Mouse (Mus musculus): ENCODE measurements around the gene Tgoln1.

The Tgoln1 gene

GRCm38 (mm10) chr6:72616643-72617288 lies at the start of gene Tgoln1:
Gene Tgoln1, minus strand, starts transcription at chr6:72617000.
- DNase-seq (ENCODE audit: inconsistent age in 2 of 2, low spot score in 1 of 2): peak; percentile 95 to 97

DNA sequence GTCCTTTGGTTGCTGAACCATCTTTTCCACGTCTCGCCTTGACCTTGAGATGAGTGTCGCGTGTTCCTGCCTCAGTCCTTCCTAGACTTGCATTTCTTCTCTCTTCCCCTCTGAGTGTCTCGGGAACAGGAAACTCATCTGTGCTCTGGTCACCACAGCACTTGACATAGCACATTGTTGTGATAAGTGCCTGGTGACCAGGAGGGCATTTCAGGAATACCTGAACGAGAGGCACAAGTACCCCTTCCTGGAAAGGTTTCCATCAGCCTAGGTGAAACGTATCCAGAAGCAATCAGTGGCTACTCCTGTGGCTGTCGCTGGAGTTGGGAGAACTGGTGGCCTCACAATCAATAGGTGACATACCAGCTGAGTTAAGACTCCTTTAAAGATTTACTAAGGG lies 47.5 kb upstream of the Tgoln1 start:
- DNase-seq (ENCODE audit: inconsistent age in 2 of 2, low spot score in 1 of 2): no peak

GRCm38 (mm10) chr6:72663000-72663399 lies 46.2 kb upstream of the Tgoln1 start:
- DNase-seq (ENCODE audit: inconsistent age in 2 of 2, low spot score in 1 of 2): peak in 1 of 2 experiments; percentile 49

- peak in 1 of 2 experiments; percentile 56 for DNase-seq (ENCODE audit: inconsistent age in 2 of 2, low spot score in 1 of 2)
These were observed 43.6 kb upstream of the Tgoln1 start for GRCm38 (mm10) chr6:72660391-72660720.

DNA sequence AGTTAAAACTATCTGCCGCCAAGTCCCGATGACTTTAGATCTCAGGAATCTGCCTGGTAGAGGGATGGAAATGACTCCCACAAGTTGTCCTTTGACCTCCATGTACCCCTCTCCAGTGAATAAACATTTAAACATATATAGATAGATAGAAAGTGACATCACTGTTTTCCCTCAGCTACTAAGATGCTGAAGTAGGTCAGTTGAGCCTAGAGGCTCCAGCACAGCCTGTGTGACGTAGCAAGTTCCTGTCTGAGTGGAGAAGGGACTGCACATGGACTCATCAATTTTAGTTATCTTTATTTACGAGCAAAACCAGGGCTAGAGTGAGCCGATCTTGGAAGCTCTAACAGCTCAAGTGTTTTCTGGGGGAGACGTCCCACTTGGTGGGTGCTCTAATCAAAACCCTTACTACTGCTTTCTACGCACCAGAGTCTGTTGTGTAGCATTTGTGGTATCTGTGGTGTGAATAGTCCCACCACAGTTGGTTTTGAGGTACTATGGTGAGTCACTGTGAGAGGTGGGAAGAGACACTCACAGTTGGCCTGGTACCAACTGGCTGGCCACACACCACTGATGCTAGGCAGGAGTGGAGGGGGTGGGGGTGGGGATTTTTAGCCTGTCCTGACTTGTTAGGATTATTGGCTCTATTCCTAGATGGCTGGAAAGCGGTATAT lies 43.1 kb upstream of the Tgoln1 start:
- no peak for DNase-seq (ENCODE audit: inconsistent age in 2 of 2, low spot score in 1 of 2)

GRCm38 (mm10) chr6:72658006-72658405 lies 41.2 kb upstream of the Tgoln1 start:
- peak in 1 of 2 experiments; percentile 72 for DNase-seq (ENCODE audit: inconsistent age in 2 of 2, low spot score in 1 of 2)

DNA sequence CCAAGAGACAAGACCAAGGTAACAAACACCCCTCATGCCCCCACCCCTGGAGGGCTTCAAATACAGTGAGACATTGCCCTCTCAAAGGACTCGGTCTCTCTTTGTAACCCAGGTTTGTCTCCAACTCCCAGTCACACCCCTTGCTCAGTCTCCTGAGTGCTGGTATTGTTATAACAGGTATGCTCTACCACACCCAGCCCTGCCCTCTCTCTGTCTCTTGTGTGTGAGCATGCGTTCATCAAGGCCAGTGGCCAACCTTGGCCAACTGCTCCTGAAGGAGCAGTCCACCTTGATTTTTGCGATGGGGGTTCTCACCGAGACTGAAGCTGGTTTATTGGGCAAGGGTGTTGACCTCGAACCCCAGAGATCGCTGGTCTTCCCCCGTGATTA lies 39.2 kb upstream of the Tgoln1 start:
- no peak for DNase-seq (ENCODE audit: inconsistent age in 2 of 2, low spot score in 1 of 2)

- DNase-seq (ENCODE audit: inconsistent age in 2 of 2, low spot score in 1 of 2): peak; percentile 81 to 94
These were observed 38.7 kb upstream of the Tgoln1 start for GRCm38 (mm10) chr6:72655309-72656052.

DNA sequence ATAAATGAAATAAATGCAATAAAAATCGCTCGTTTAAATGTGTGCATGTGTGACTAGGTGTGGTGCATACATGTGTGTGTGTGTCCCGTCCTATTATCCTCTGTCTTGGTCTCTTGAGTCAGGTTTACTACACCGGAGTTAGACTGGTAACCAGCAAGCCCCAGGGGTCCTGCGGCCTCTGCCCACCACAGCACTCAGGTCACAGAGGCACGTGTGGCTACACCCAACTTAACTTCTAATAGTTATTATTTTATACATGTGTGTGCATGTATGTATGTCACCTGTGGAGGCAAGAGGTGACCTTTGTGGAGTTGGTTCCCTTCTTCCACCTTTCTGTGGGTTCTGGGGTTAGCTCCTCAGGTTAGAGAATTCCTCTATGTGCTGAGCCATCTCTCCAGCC lies 37.6 kb upstream of the Tgoln1 start:
- DNase-seq (ENCODE audit: inconsistent age in 2 of 2, low spot score in 1 of 2): no peak

- peak; percentile 80 to 94 for DNase-seq (ENCODE audit: inconsistent age in 2 of 2, low spot score in 1 of 2)
These were observed 36.6 kb upstream of the Tgoln1 start for GRCm38 (mm10) chr6:72653419-72653818.

DNA sequence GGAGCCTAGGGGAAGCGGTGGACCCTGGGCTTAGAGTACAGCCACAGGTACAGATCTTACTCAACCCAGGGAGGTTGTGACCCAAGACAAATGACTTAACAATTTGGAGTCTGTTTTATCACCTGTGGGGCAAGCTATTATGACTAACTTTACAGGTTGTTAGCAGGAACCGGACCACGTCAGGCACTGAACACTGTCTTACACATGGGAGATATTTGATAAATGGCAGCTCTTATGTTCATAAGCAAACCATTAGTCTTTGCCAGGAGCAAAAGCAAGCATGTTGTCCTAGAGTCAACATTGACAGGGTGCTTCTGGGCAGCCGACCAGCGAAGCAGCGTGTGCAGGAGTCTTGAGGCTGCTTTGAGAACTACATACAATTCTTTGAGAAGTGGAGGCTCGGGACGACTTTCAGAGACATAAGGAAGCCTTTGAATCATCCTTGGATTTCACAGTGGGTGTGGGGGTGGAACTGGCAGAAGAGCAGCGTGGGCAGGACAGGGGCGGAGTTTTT lies 33.6 kb upstream of the Tgoln1 start:
- DNase-seq (ENCODE audit: inconsistent age in 2 of 2, low spot score in 1 of 2): no peak

DNA sequence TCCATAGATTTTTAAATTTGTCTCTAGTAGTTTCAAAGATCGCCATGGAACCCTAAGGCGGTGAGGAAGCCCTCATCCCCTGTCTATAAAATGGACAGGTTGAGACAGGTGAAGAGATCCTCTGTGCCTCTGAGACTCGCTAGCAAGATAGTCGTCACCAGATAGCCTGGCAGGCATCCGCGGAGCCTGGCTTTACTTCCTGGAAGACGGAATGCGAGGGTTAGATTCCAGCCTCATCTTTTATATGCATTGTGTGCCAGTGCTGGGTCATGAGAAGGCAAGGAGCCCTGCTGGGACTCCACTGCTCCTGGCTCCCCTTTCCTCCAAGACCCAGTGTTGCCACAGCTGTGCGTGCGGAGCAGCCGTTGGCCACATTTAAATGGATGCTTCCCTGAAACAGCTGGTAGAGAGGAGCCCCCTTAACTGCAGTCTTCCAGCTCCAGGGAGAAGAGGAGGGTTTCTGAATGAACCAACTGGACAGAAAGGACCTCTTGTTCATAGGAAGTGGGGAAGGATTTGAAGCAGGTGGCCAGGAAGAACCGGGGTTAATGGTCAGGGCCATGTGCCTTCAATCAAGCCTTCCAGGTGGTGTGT lies 31.3 kb upstream of the Tgoln1 start:
- DNase-seq (ENCODE audit: inconsistent age in 2 of 2, low spot score in 1 of 2): no peak

GRCm38 (mm10) chr6:72647383-72647820 lies 30.6 kb upstream of the Tgoln1 start:
- peak; percentile 62 to 91 for DNase-seq (ENCODE audit: inconsistent age in 2 of 2, low spot score in 1 of 2)

- DNase-seq (ENCODE audit: inconsistent age in 2 of 2, low spot score in 1 of 2): no peak
These were observed 28.6 kb upstream of the Tgoln1 start for GRCm38 (mm10) chr6:72645364-72645763.

DNA sequence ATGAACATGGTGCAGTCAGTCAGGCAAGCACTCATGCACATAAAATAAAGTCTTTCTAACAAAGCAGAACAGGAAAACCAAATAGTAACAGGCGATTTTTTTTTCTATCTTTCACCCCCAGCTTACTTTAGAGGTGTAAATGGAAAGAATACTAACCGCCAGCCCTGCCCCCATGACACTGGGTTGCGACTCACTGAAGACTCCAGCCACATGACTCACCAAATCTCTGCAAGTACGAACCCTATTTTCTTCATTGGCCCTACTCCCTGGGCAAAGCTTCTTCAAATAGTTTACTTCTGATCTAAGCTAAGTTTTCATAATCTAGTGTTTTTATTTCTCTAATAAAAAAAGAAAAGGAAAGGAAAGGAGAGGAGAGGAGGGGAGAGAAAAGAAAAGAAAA lies 27.8 kb upstream of the Tgoln1 start:
- no peak for DNase-seq (ENCODE audit: inconsistent age in 2 of 2, low spot score in 1 of 2)

DNA sequence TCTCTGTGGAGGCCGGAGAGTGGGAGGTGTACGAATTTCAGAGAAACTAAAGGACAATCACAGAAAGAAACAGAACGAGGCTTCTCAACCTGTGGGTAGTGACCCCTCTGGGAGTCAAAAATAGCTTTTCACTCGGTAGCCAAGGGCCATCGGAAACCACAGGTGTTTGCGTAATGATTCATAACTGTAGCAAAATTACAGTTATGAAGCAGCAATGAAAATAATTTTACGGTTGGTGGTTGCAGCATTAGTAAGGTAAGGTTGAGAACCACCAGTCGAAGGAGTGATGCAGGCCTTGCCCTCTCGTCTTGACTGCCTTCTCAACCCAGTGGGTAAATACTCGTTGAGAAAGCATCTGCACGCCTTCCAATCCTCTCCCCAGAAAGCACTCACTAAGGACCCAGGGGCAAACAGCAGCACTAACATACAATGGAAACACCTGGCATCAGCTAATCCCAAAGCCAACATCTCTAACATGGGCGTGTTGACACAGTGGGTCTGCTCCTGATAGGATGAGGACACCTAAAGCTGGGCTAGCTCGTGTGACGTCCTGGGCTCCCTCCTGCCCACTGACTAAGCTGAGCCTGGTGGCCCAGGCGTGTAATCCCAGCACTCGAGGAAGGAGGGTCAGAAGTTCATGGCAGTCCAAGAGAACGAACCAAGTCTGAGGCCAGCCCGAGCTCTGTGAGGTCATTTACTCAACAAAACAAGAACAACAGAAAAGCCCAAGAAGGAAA lies 24.6 kb upstream of the Tgoln1 start:
- DNase-seq (ENCODE audit: inconsistent age in 2 of 2, low spot score in 1 of 2): no peak

DNA sequence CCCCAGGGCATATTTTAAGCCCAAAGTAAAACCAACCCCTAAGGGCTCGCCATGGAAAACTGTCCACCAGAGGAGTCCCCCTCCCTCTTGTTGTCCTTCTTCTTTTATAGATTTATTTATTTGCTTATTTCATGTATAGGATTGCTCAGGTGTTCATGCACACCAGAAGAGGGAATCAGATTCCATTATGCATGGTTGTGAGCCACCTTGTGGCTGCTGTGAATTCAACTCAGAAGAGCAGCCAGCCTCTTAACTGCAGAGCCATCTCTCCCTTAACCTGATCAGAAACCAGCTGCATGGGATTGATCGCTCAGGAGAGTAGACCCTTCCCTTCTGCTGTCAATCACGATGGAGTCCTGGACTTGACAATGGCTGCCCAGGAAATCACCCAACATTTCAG lies 20.1 kb upstream of the Tgoln1 start:
- peak in 1 of 2 experiments; percentile 55 for DNase-seq (ENCODE audit: inconsistent age in 2 of 2, low spot score in 1 of 2)

GRCm38 (mm10) chr6:72635760-72636431 lies 19.1 kb upstream of the Tgoln1 start:
- DNase-seq (ENCODE audit: inconsistent age in 2 of 2, low spot score in 1 of 2): peak; percentile 61 to 94

- DNase-seq (ENCODE audit: inconsistent age in 2 of 2, low spot score in 1 of 2): no peak
These were observed 17.5 kb upstream of the Tgoln1 start for GRCm38 (mm10) chr6:72634311-72634710.

- no peak for DNase-seq (ENCODE audit: inconsistent age in 2 of 2, low spot score in 1 of 2)
These were observed 14.9 kb upstream of the Tgoln1 start for GRCm38 (mm10) chr6:72631700-72632099.
